ENCODE assay signal across 9 mouse cellular contexts in the genomic region with DNA sequence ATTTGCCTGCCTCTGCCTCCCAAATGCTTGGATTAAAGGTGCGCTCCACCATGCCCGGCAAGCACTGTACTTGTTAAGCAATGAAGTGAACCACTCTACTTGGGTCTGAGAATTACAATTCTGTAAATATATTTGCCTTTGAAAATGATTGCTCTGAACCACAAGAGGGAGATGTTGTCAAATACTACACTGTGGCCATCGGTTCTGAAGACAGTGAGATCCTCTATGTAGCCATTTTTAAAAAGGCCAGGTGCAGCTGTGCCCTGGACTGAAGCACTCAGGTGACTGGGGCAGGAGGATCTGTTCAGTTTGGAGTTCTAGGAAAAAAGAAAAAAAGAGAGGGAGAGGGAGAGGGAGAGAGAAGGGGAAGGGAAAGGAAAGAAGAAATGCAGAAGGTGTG. TPM values are rescaled to one million over a fixed set of nuclear protein-coding genes. Genes with fewer than 3 reads are reported as not detected.
DNase-seq lines count a peak whose midpoint lies in the region; ATAC-seq and TF ChIP-seq lines count a peak whose summit lies in the region.
"Had no signal": no experiment of that assay in that cellular context is flagged by ENCODE, and none has a peak within 500 bp of the region (broad histone marks: within the 10 kb centered on the region; RNA-seq: fewer than 3 reads in every experiment).

No protein-coding gene starts in this region.

- WGBS in thymus, adult 2 months: 57% methylated on average over 3 of the region's 3 CpGs
- 50% methylated on average over 3 of the region's 3 CpGs for WGBS in stomach, postnatal 0 days
- 74% methylated on average over 3 of the region's 3 CpGs for WGBS in forebrain, embryonic 16.5 days

- intact Hi-C loops in heart, postnatal 36 days (cut with DNase I): loop anchor here (1.0 to 5.0 kb wide), 2 partner anchors 85 to 444 kb away; no protein-coding TSS in a partner anchor

- TF ChIP-seq POLR2A in thymus, adult 2 months (IDR thresholded peaks at IDR 0.05; ENCODE audit: control insufficient read depth, extremely low read depth, insufficient read depth, low read length, poor library complexity): no peak

- H3K4me2 ChIP-seq in stomach, postnatal 0 days (replicated peaks; ENCODE audit: low read depth): no peak overlapping the region
- H3K4me2 ChIP-seq in forebrain, embryonic 16.5 days (ENCODE audit: low read length): no peak overlapping the region

- 0 out of 2 replicates have a peak, but pooled peaks cover 4% of the 10 kb centered on the region for H3K36me3 ChIP-seq in thymus, adult 2 months (ENCODE audit: control insufficient read depth, insufficient read depth, low read length)
- no peaks in the 10 kb centered on the region for H3K36me3 ChIP-seq in stomach, postnatal 0 days (ENCODE audit: control insufficient read depth, insufficient read depth, low read length)
- H3K36me3 ChIP-seq in forebrain, embryonic 16.5 days (ENCODE audit: control insufficient read depth, insufficient read depth): no peaks in the 10 kb centered on the region

- no peak for TF ChIP-seq EP300 in stomach, postnatal 0 days (optimal IDR thresholded peaks at IDR 0.05)

- H3K9ac ChIP-seq in stomach, postnatal 0 days (ENCODE audit: low read length): no peak overlapping the region
- H3K9ac ChIP-seq in forebrain, embryonic 16.5 days (replicated peaks; ENCODE audit: low read depth, low read length): no peak overlapping the region

- H3K9me3 ChIP-seq in stomach, postnatal 0 days (ENCODE audit: control insufficient read depth, low read length): no peaks in the 10 kb centered on the region
- no peaks in the 10 kb centered on the region for H3K9me3 ChIP-seq in forebrain, embryonic 16.5 days (ENCODE audit: control insufficient read depth, low read length)

- TF ChIP-seq CTCF in thymus, adult 2 months (IDR thresholded peaks at IDR 0.05; ENCODE audit: borderline replicate concordance, control insufficient read depth, extremely low read depth, insufficient read depth, low read length, poor library complexity): no peak
- peak; percentile 92 for TF ChIP-seq CTCF in stomach, postnatal 0 days (IDR thresholded peaks at IDR 0.05; ENCODE audit: low read depth)

- peak; percentile 31 to 43 for DNase-seq in heart, adult 18-20 months
- no peak for DNase-seq in heart, postnatal 36 days
- peak; percentile 32 for DNase-seq in thymus, postnatal 14 days
- no peak for DNase-seq in thymus, adult 2 months
- DNase-seq in stomach, postnatal 0 days (ENCODE audit: low spot score): peak; percentile 26
- DNase-seq in testis, postnatal 14 days (ENCODE audit: low spot score): no peak
- DNase-seq: layer of hippocampus, postnatal 36 days had no signal

- H3K27me3 ChIP-seq in thymus, adult 2 months (ENCODE audit: control insufficient read depth, insufficient read depth, low read length): no peaks in the 10 kb centered on the region
- no peaks in the 10 kb centered on the region for H3K27me3 ChIP-seq in stomach, postnatal 0 days (ENCODE audit: control insufficient read depth, insufficient read depth, low read length)
- no peaks in the 10 kb centered on the region for H3K27me3 ChIP-seq in forebrain, embryonic 16.5 days (replicated peaks; ENCODE audit: control insufficient read depth, insufficient read depth, low read length)

- peaks cover under 1% of the 10 kb centered on the region; the same call in 1 of the 2 replicates for H3K4me1 ChIP-seq in thymus, adult 2 months (replicated peaks; ENCODE audit: control insufficient read depth, insufficient read depth, low read length)
- no peaks in the 10 kb centered on the region for H3K4me1 ChIP-seq in stomach, postnatal 0 days (replicated peaks; ENCODE audit: control insufficient read depth, insufficient read depth)
- no peaks in the 10 kb centered on the region for H3K4me1 ChIP-seq in forebrain, embryonic 16.5 days (replicated peaks; ENCODE audit: control insufficient read depth, insufficient read depth, low read length)

- no peak overlapping the region for H3K27ac ChIP-seq in thymus, adult 2 months (ENCODE audit: control insufficient read depth, insufficient read depth, low read length)
- H3K27ac ChIP-seq in stomach, postnatal 0 days (replicated peaks): no peak overlapping the region
- no peak overlapping the region for H3K27ac ChIP-seq in forebrain, embryonic 16.5 days (ENCODE audit: low read length)

- no peak overlapping the region for H3K4me3 ChIP-seq in thymus, adult 2 months (ENCODE audit: control insufficient read depth, insufficient read depth, low read length)
- no peak overlapping the region for H3K4me3 ChIP-seq in stomach, postnatal 0 days (ENCODE audit: low read depth, low read length)
- no peak overlapping the region for H3K4me3 ChIP-seq in forebrain, embryonic 16.5 days (replicated peaks; ENCODE audit: low read length)

- ATAC-seq in erythroid progenitor cell, adult 5-6 weeks (replicated peaks; ENCODE audit: low FRiP score, poor library complexity, severe bottlenecking): peak; percentile 77
- ATAC-seq in stomach, postnatal 0 days (ENCODE audit: low FRiP score, low TSS enrichment): peak; percentile 47
- ATAC-seq in forebrain, embryonic 16.5 days: no peak

RNA-seq across cellular contexts. Expression of a gene that starts 23.6 kb away (rescaled TPM):
- 1 to 10 TPM; 5.3 TPM for total RNA-seq in heart, adult 18-20 months (2021)
- 1 to 10 TPM; 6.2 to 6.7 TPM for total RNA-seq in heart, postnatal 36 days (2021)
- polyA plus RNA-seq in thymus, adult 2 months (2012; rRNA removed): 5.7 and 5.9 TPM in 2 replicates
- 18.0 and 20.1 TPM in 2 replicates for total RNA-seq in erythroid progenitor cell, adult 5-6 weeks (2015; ENCODE audit: low replicate concordance)
- 16.4 and 31.6 TPM in 2 replicates for total RNA-seq in erythroid progenitor cell, adult 5-6 weeks (2017; ENCODE audit: low replicate concordance)
- polyA plus RNA-seq in stomach, postnatal 0 days (2015; fragmentation: Nextera tagmentation; extraction: Ambion mirVana): 7.6 and 7.8 TPM in 2 replicates
- polyA plus RNA-seq in forebrain, embryonic 16.5 days (2015; fragmentation: Nextera tagmentation; extraction: Ambion mirVana): 10.9 and 11.3 TPM in 2 replicates

RNA-seq across cellular contexts. Expression of a gene that starts 23.8 kb away (rescaled TPM):
- 10 to 100 TPM; 20.0 to 22.1 TPM for total RNA-seq in heart, adult 18-20 months (2021)
- 10 to 100 TPM; 19.3 to 23.2 TPM for total RNA-seq in heart, postnatal 36 days (2021)
- polyA plus RNA-seq in thymus, adult 2 months (2012; rRNA removed): 12.2 and 12.3 TPM in 2 replicates
- total RNA-seq in erythroid progenitor cell, adult 5-6 weeks (2015; ENCODE audit: low replicate concordance): 34.4 and 42.5 TPM in 2 replicates
- total RNA-seq in erythroid progenitor cell, adult 5-6 weeks (2017; ENCODE audit: low replicate concordance): 43.0 and 73.8 TPM in 2 replicates
- 40.7 and 42.3 TPM in 2 replicates for polyA plus RNA-seq in stomach, postnatal 0 days (2015; fragmentation: Nextera tagmentation; extraction: Ambion mirVana)
- 57.1 and 66.4 TPM in 2 replicates for polyA plus RNA-seq in forebrain, embryonic 16.5 days (2015; fragmentation: Nextera tagmentation; extraction: Ambion mirVana)

Comparison
In these comparisons a context has a peak if more than half of its experiments do, and no peak if none do; other contexts are left out.
1. DNase-seq: peak in heart, adult 18-20 months (2 of 2), thymus, postnatal 14 days (single experiment) and stomach, postnatal 0 days (single experiment); none in heart, postnatal 36 days (0 of 2), thymus, adult 2 months (single experiment) and testis, postnatal 14 days (single experiment).